Mouse (Mus musculus): ENCODE measurements around the gene Ift22.

- no peak for TF ChIP-seq CTCF (IDR thresholded peaks at IDR 0.05)
- TF ChIP-seq POLR2A (IDR thresholded peaks at IDR 0.05; ENCODE audit: insufficient read depth, low read depth, low read length) = no peak
- TF ChIP-seq EP300 (IDR thresholded peaks at IDR 0.05; ENCODE audit: insufficient read depth, low read depth, low read length) = no peak
Measured at GRCm38 (mm10) chr5:136880101-136880500, 27.8 kb upstream of the Ift22 start.

Data from heart, adult 2 months (tissue).